Mouse (Mus musculus) MEL (cell line): ENCODE measurements around the gene Nup153. TPM values are rescaled to one million over a fixed set of nuclear protein-coding genes. Genes with fewer than 3 reads are reported as not detected.

ENCODE experiments used
- DNase-seq: peaks from one replicate; pipeline ENCODE4 v3.0.0; 2011; ENCODE audit warnings: low read depth, low spot score
- H3K27ac ChIP-seq: 2 replicates; pipeline ENCODE4 v1.5.1; 2012; ENCODE audit warnings: low read depth, mild to moderate bottlenecking, control low read depth, low read length, moderate library complexity; ENCODE audit not compliant: control insufficient read depth
- H3K27me3 ChIP-seq, 2 experiments: fragments of 150-350 bp in 1 of 2; sonication (generic) in 1 of 2; 2 replicates each; pipeline ENCODE4 v1.6.1; 2012; ENCODE audit warnings: low read length in 2 of 2, mild to moderate bottlenecking in 2 of 2, improper control_type of control experiment in 1 of 2, moderate library complexity in 1 of 2; ENCODE audit not compliant: insufficient read depth in 2 of 2, control insufficient read depth in 1 of 2
- H3K36me3 ChIP-seq, 2 experiments: 2 replicates each; pipeline ENCODE4 v1.6.1; 2012 to 2014; ENCODE audit warnings: low read length in 2 of 2, improper control_type of control experiment in 1 of 2, inconsistent platforms in 1 of 2, mild to moderate bottlenecking in 1 of 2; ENCODE audit not compliant: insufficient read depth in 2 of 2, control insufficient read depth in 1 of 2
- H3K4me1 ChIP-seq, 2 experiments: fragments of 150-350 bp in 1 of 2; sonication (generic) in 1 of 2; 2 replicates each; pipeline ENCODE4 v1.6.1; 2012; ENCODE audit warnings: low read length in 2 of 2, improper control_type of control experiment in 1 of 2, mild to moderate bottlenecking in 1 of 2; ENCODE audit not compliant: insufficient read depth in 2 of 2, control insufficient read depth in 1 of 2
- H3K4me3 ChIP-seq, 2 experiments: fragments of 150-350 bp in 1 of 2; sonication (generic) in 1 of 2; 2 replicates each; pipeline ENCODE4 v1.5.1; 2012; ENCODE audit warnings: low read depth in 2 of 2, low read length in 2 of 2, mild to moderate bottlenecking in 2 of 2, moderate library complexity in 2 of 2, control low read depth in 1 of 2, improper control_type of control experiment in 1 of 2; ENCODE audit not compliant: control insufficient read depth in 1 of 2, insufficient read depth in 1 of 2
- H3K79me2 ChIP-seq: 2 replicates; pipeline ENCODE4 v1.6.1; 2012; ENCODE audit warnings: mild to moderate bottlenecking, low read length, moderate library complexity; ENCODE audit not compliant: control insufficient read depth, poor library complexity, insufficient read depth
- H3K9ac ChIP-seq: 2 replicates; pipeline ENCODE4 v1.6.1; 2012; ENCODE audit warnings: low read depth, mild to moderate bottlenecking, control low read depth, low read length, moderate library complexity; ENCODE audit not compliant: control insufficient read depth, poor library complexity, severe bottlenecking
- H3K9me3 ChIP-seq: fragments of 150-350 bp; sonication (generic); replicated peaks from 2 replicates; pipeline ENCODE4 v1.6.1; 2012; ENCODE audit warnings: mild to moderate bottlenecking, low read length, improper control_type of control experiment, moderate library complexity; ENCODE audit not compliant: insufficient read depth
- BHLHE40 ChIP-seq: IDR thresholded peaks from 2 replicates; pipeline ENCODE4 v1.6.1; 2012; ENCODE audit warnings: low read depth, mild to moderate bottlenecking, inconsistent platforms, low read length, improper control_type of control experiment, borderline replicate concordance
- CHD1 ChIP-seq: IDR thresholded peaks from 2 replicates; pipeline ENCODE4 v1.6.1; 2012; ENCODE audit warnings: low read depth, mild to moderate bottlenecking, inconsistent platforms, low read length, improper control_type of control experiment
- CHD2 ChIP-seq: IDR thresholded peaks from 2 replicates; pipeline ENCODE4 v1.6.1; 2011; ENCODE audit warnings: low read length, improper control_type of control experiment
- ELF1 ChIP-seq: IDR thresholded peaks from 2 replicates; pipeline ENCODE4 v1.6.1; 2014; ENCODE audit warnings: low read depth, mild to moderate bottlenecking, inconsistent platforms, low read length, improper control_type of control experiment, moderate library complexity
- ETS1 ChIP-seq: IDR thresholded peaks from 2 replicates; pipeline ENCODE4 v1.6.1; 2012; ENCODE audit warnings: low read depth, mild to moderate bottlenecking, inconsistent platforms, low read length, improper control_type of control experiment, moderate library complexity
- GABPA ChIP-seq: IDR thresholded peaks from 2 replicates; pipeline ENCODE4 v1.6.1; 2012; ENCODE audit warnings: low read depth, mild to moderate bottlenecking, inconsistent platforms, low read length, improper control_type of control experiment, moderate library complexity
- HCFC1 ChIP-seq: IDR thresholded peaks from 2 replicates; pipeline ENCODE4 v1.6.1; 2012; ENCODE audit warnings: low read depth, mild to moderate bottlenecking, inconsistent platforms, low read length, improper control_type of control experiment, moderate library complexity
- JUND ChIP-seq: IDR thresholded peaks from 2 replicates; pipeline ENCODE4 v1.6.1; 2011; ENCODE audit warnings: low read depth, mild to moderate bottlenecking, improper control_type of control experiment, low read length
- KAT2A ChIP-seq: conservative IDR thresholded peaks from 2 replicates; pipeline ENCODE4 v1.6.1; 2012; ENCODE audit warnings: low read depth, low read length, improper control_type of control experiment, inconsistent platforms
- MAFK ChIP-seq: IDR thresholded peaks from 2 replicates; pipeline ENCODE4 v1.6.1; 2011; ENCODE audit warnings: low read depth, mild to moderate bottlenecking, low read length, improper control_type of control experiment, borderline replicate concordance
- MYC ChIP-seq: IDR thresholded peaks from 2 replicates; pipeline ENCODE4 v1.6.1; 2011; ENCODE audit warnings: low read depth, mild to moderate bottlenecking, low read length, improper control_type of control experiment, moderate library complexity
- NELFE ChIP-seq: IDR thresholded peaks from 2 replicates; pipeline ENCODE4 v1.6.1; 2011; ENCODE audit warnings: low read depth, low read length, improper control_type of control experiment
- NRF1 ChIP-seq: IDR thresholded peaks from 2 replicates; pipeline ENCODE4 v1.6.1; 2014; ENCODE audit warnings: low read depth, mild to moderate bottlenecking, inconsistent platforms, low read length, improper control_type of control experiment, moderate library complexity; ENCODE audit not compliant: poor library complexity, insufficient read depth, severe bottlenecking
- POLR2AphosphoS2 ChIP-seq: IDR thresholded peaks from 2 replicates; pipeline ENCODE4 v1.6.1; 2011; ENCODE audit warnings: low read length, improper control_type of control experiment
- POLR2AphosphoS5 ChIP-seq: IDR thresholded peaks from 2 replicates; pipeline ENCODE4 v1.6.1; 2012; ENCODE audit warnings: low read depth, borderline replicate concordance, mild to moderate bottlenecking, inconsistent platforms, low read length, moderate library complexity, mixed read lengths
- RAD21 ChIP-seq: IDR thresholded peaks from 2 replicates; pipeline ENCODE4 v1.6.1; 2011; ENCODE audit warnings: mild to moderate bottlenecking, low read depth, low read length, improper control_type of control experiment
- TAL1 ChIP-seq: IDR thresholded peaks from 2 replicates; pipeline ENCODE4 v1.6.1; 2012; ENCODE audit warnings: mild to moderate bottlenecking, inconsistent platforms, low read length, moderate library complexity, mixed read lengths
- TBP ChIP-seq: IDR thresholded peaks from 2 replicates; pipeline ENCODE4 v1.8.0; 2011; ENCODE audit warnings: low read depth, low read length, improper control_type of control experiment
- UBTF ChIP-seq: IDR thresholded peaks from 2 replicates; pipeline ENCODE4 v1.6.1; 2012; ENCODE audit warnings: low read depth, mild to moderate bottlenecking, inconsistent platforms, low read length, improper control_type of control experiment, moderate library complexity, borderline replicate concordance; ENCODE audit not compliant: insufficient read depth
- USF1 ChIP-seq: IDR thresholded peaks from 2 replicates; pipeline ENCODE4 v1.6.1; 2014; ENCODE audit warnings: low read depth, mild to moderate bottlenecking, inconsistent platforms, low read length, improper control_type of control experiment, moderate library complexity
- USF2 ChIP-seq, 2 experiments: IDR thresholded peaks; 2 replicates each; pipeline ENCODE4 v1.6.1; 2011 to 2012; ENCODE audit warnings: improper control_type of control experiment in 2 of 2, low read length in 2 of 2, borderline replicate concordance in 1 of 2, inconsistent platforms in 1 of 2, low read depth in 1 of 2, mild to moderate bottlenecking in 1 of 2; ENCODE audit not compliant: insufficient read depth in 1 of 2
- polyA plus RNA-seq, 2 experiments: library from polyadenylated mRNA; stranded (reverse) in 1 of 2; unstranded in 1 of 2; fragments of >175 nt in 1 of 2; fragments of >200 nt in 1 of 2; gene quantifications; 2 replicates each; pipeline versions ENCODE4 v1.2.1 to v1.2.4; 2012; ENCODE audit warnings: low replicate concordance in 2 of 2, low read depth in 1 of 2; ENCODE audit not compliant: insufficient read length in 2 of 2, insufficient read depth in 1 of 2, missing spikeins in 1 of 2
- total RNA-seq: library from RNA; depleted of rRNA; stranded (reverse); fragments of 300-350 nt; gene quantifications from 2 replicates; pipeline ENCODE4 v1.2.3, GENCODE M21; 2012

Nup153 gene
- total and polyA plus RNA-seq, 3 experiments = 64.6 to 221 (median 82.8) TPM

- Histone ChIP-seq H3K36me3 (peaks cover 11 to 51% of the 10 kb centered on the region in 2 experiments), H3K4me3 (no peak overlapping the region), H3K27me3 (no peaks in the 10 kb centered on the region), H3K79me2 (peaks cover 3% of the 10 kb centered on the region; the same call in 1 of the 2 replicates), H3K4me1 (no peaks in the 10 kb centered on the region; a peak in 1 of 4 replicates), H3K27ac (no peak overlapping the region), H3K9ac (no peak overlapping the region), H3K9me3 (no peaks in the 10 kb centered on the region)
- DNase-seq = peak; percentile 55
- TF ChIP-seq CHD2 (no peak), BHLHE40 (no peak), NELFE (no peak), UBTF (no peak), ETS1 (no peak), MAFK (no peak), JUND (no peak), POLR2AphosphoS5 (no peak), TBP (0 out of 2 replicates have a peak, but pooled peaks have one; percentile 24), USF1 (no peak), MYC (0 out of 2 replicates have a peak, but pooled peaks have one; percentile 38), TAL1 (no peak)
Measured at GRCm38 (mm10) chr13:46677721-46678120, 50.0 kb downstream of the Nup153 start.

GRCm38 (mm10) chr13:46674601-46675000, 53.1 kb downstream of the Nup153 start:
- H3K9me3 ChIP-seq = no peaks in the 10 kb centered on the region
- no peaks in the 10 kb centered on the region for H3K27me3 ChIP-seq
- no peak for DNase-seq
- H3K4me1 ChIP-seq = peaks cover 0 to 7% of the 10 kb centered on the region in 2 experiments
- H3K4me3 ChIP-seq = no peak overlapping the region
- H3K9ac ChIP-seq = no peak overlapping the region
- peaks cover 8% of the 10 kb centered on the region for H3K79me2 ChIP-seq
- peaks cover 14 to 32% of the 10 kb centered on the region in 2 experiments for H3K36me3 ChIP-seq
- no peak overlapping the region for H3K27ac ChIP-seq
- TF ChIP-seq POLR2AphosphoS5 = no peak
- TF ChIP-seq POLR2AphosphoS2 = peak; percentile 32; the same call in 1 of the 2 replicates

GRCm38 (mm10) chr13:46670514-46670913, 57.2 kb downstream of the Nup153 start:
- Histone ChIP-seq H3K9me3 (no peaks in the 10 kb centered on the region), H3K79me2 (peaks cover 9% of the 10 kb centered on the region), H3K4me3 (peak overlapping the region; percentile 56 to 64), H3K4me1 (peaks cover 0 to 10% of the 10 kb centered on the region in 2 experiments), H3K36me3 (peaks cover 11 to 13% of the 10 kb centered on the region in 2 experiments), H3K27ac (peak overlapping the region; percentile 12; the same call in 1 of the 2 replicates), H3K9ac (peak overlapping the region; percentile 93), H3K27me3 (peaks cover 0 to 4% of the 10 kb centered on the region in 2 experiments; a peak in 1 of 4 replicates)
- TF ChIP-seq GABPA = no peak
- no peak for TF ChIP-seq NRF1
- no peak for TF ChIP-seq TAL1
- no peak for TF ChIP-seq USF1
- TF ChIP-seq CHD1 = no peak
- no peak for TF ChIP-seq HCFC1
- no peak for TF ChIP-seq KAT2A
- no peak for TF ChIP-seq ETS1
- TF ChIP-seq MYC = no peak
- no peak for TF ChIP-seq RAD21
- no peak for TF ChIP-seq ELF1
- TF ChIP-seq USF2 (IDR thresholded peaks at IDR 0.05; ENCODE audit: borderline replicate concordance in 1 of 2, insufficient read depth in 1 of 2, low read depth in 1 of 2, low read length in 2 of 2) = no peak
- no peak for TF ChIP-seq NELFE
- TF ChIP-seq POLR2AphosphoS2 = no peak
- no peak for TF ChIP-seq BHLHE40
- peak; percentile 50 for DNase-seq
